Mouse (Mus musculus): ENCODE measurements around the gene Zic1. TPM values are rescaled to one million over a fixed set of nuclear protein-coding genes. Genes with fewer than 3 reads are reported as not detected.

Gene Zic1
- total RNA-seq, 2 experiments from 2014 or later, result 14.2 to 17.4 TPM

- DNase-seq (ENCODE audit: extremely low spot score in 1 of 2, low spot score in 2 of 2), result no peak
- intact Hi-C loops (cut with DNase I), result no loop called here
Measured at GRCm38 (mm10) chr9:91385561-91386430, 20.2 kb upstream of the Zic1 start.

- no peak for DNase-seq (ENCODE audit: extremely low spot score in 1 of 2, low spot score in 2 of 2)
- intact Hi-C loops (cut with DNase I), result no loop called here
Measured at GRCm38 (mm10) chr9:91384693-91385560, 19.3 kb upstream of the Zic1 start.

- intact Hi-C loops (cut with DNase I), result no loop called here
- DNase-seq (ENCODE audit: extremely low spot score in 1 of 2, low spot score in 2 of 2), result peak in 1 of 2 experiments; percentile 57
Measured at GRCm38 (mm10) chr9:91384136-91384500, 18.5 kb upstream of the Zic1 start.

GRCm38 (mm10) chr9:91383441-91384135, 18.0 kb upstream of the Zic1 start:
- DNase-seq (ENCODE audit: extremely low spot score in 1 of 2, low spot score in 2 of 2), result peak in 1 of 2 experiments; percentile 40
- intact Hi-C loops (cut with DNase I), result no loop called here

GRCm38 (mm10) chr9:91382471-91383255, 17.1 kb upstream of the Zic1 start:
- intact Hi-C loops (cut with DNase I), result no loop called here
- DNase-seq (ENCODE audit: extremely low spot score in 1 of 2, low spot score in 2 of 2), result no peak

- no peak for DNase-seq (ENCODE audit: extremely low spot score in 1 of 2, low spot score in 2 of 2)
- intact Hi-C loops (cut with DNase I), result no loop called here
Measured at GRCm38 (mm10) chr9:91382111-91382379, 16.4 kb upstream of the Zic1 start.

- intact Hi-C loops (cut with DNase I), result no loop called here
- peak in 1 of 2 experiments; percentile 87 for DNase-seq (ENCODE audit: extremely low spot score in 1 of 2, low spot score in 2 of 2)
Measured at GRCm38 (mm10) chr9:91381284-91382110, 15.9 kb upstream of the Zic1 start.

- no peak for DNase-seq (ENCODE audit: extremely low spot score in 1 of 2, low spot score in 2 of 2)
- intact Hi-C loops (cut with DNase I), result no loop called here
Measured at GRCm38 (mm10) chr9:91380458-91380914, 14.9 kb upstream of the Zic1 start.

GRCm38 (mm10) chr9:91379781-91380457, 14.3 kb upstream of the Zic1 start:
- peak in 1 of 2 experiments; percentile 57 for DNase-seq (ENCODE audit: extremely low spot score in 1 of 2, low spot score in 2 of 2)

GRCm38 (mm10) chr9:91379300-91379635, 13.7 kb upstream of the Zic1 start:
- intact Hi-C loops (cut with DNase I), result no loop called here

More at GRCm38 (mm10) chr9:91379781-91380457, 14.3 kb upstream of the Zic1 start:
- intact Hi-C loops (cut with DNase I), result no loop called here

GRCm38 (mm10) chr9:91378411-91379299, 13.0 kb upstream of the Zic1 start:
- DNase-seq (ENCODE audit: extremely low spot score in 1 of 2, low spot score in 2 of 2), result peak in 1 of 2 experiments; percentile 38
- intact Hi-C loops (cut with DNase I), result no loop called here

More at GRCm38 (mm10) chr9:91379300-91379635, 13.7 kb upstream of the Zic1 start:
- no peak for DNase-seq (ENCODE audit: extremely low spot score in 1 of 2, low spot score in 2 of 2)

GRCm38 (mm10) chr9:91377873-91378150, 12.2 kb upstream of the Zic1 start:
- DNase-seq (ENCODE audit: extremely low spot score in 1 of 2, low spot score in 2 of 2), result peak in 1 of 2 experiments; percentile 65

GRCm38 (mm10) chr9:91377036-91377872, 11.6 kb upstream of the Zic1 start:
- intact Hi-C loops (cut with DNase I), result no loop called here
- no peak for DNase-seq (ENCODE audit: extremely low spot score in 1 of 2, low spot score in 2 of 2)

More at GRCm38 (mm10) chr9:91377873-91378150, 12.2 kb upstream of the Zic1 start:
- intact Hi-C loops (cut with DNase I), result no loop called here

- intact Hi-C loops (cut with DNase I), result no loop called here
- no peak for DNase-seq (ENCODE audit: extremely low spot score in 1 of 2, low spot score in 2 of 2)
Measured at GRCm38 (mm10) chr9:91374665-91375064, 9.1 kb upstream of the Zic1 start.

GRCm38 (mm10) chr9:91373811-91374575, 8.4 kb upstream of the Zic1 start:
- no peak for DNase-seq (ENCODE audit: extremely low spot score in 1 of 2, low spot score in 2 of 2)

More at GRCm38 (mm10) chr9:91373811-91374575, 8.4 kb upstream of the Zic1 start:
- intact Hi-C loops (cut with DNase I), result no loop called here
